Mouse (Mus musculus) erythroid progenitor cell, adult 5-6 weeks (primary cell): Measurements from ENCODE around the gene Man1a. TPM values are rescaled to one million over a fixed set of nuclear protein-coding genes. Genes with fewer than 3 reads are reported as not detected.

ENCODE experiments used
- ATAC-seq: replicated peaks from 2 replicates; pipeline ENCODE4 v1.8.0; 2016; ENCODE audit warnings: moderate number of reproducible peaks, mild to moderate bottlenecking, moderate TSS enrichment, inconsistent platforms; ENCODE audit not compliant: poor library complexity, low FRiP score, severe bottlenecking
- total RNA-seq, 2 experiments: library from RNA; stranded (forward) in 1 of 2; stranded (reverse) in 1 of 2; fragments of 150-400 nt in 1 of 2; fragments of 186-747, 209-891 nt in 1 of 2; gene quantifications; 2 replicates each; pipeline versions ENCODE4 v1.2.3 to v1.2.4; 2015 to 2017; ENCODE audit warnings: low replicate concordance in 2 of 2

Gene Man1a
- total RNA-seq, 2 experiments from 2014 or later = 92.8 to 121 TPM

GRCm38 (mm10) chr10:53936078-53936477, 140.3 kb downstream of the Man1a start:
- ATAC-seq = no peak

- no peak for ATAC-seq
Observed at GRCm38 (mm10) chr10:53929722-53930500, 146.5 kb downstream of the Man1a start.

- no peak for ATAC-seq
Observed at GRCm38 (mm10) chr10:53927904-53928303, 148.5 kb downstream of the Man1a start.

GRCm38 (mm10) chr10:53925456-53925855, 151.0 kb downstream of the Man1a start:
- ATAC-seq = no peak

GRCm38 (mm10) chr10:53922236-53922635, 154.2 kb downstream of the Man1a start:
- ATAC-seq = no peak

- no peak for ATAC-seq
Observed at GRCm38 (mm10) chr10:53917517-53917916, 158.9 kb downstream of the Man1a start.

- ATAC-seq = no peak
Observed at GRCm38 (mm10) chr10:53915719-53916118, 160.7 kb downstream of the Man1a start.

- no peak for ATAC-seq
Observed at GRCm38 (mm10) chr10:53914974-53915609, 161.3 kb downstream of the Man1a start.

- ATAC-seq = no peak
Observed at GRCm38 (mm10) chr10:53913546-53914312, 162.7 kb downstream of the Man1a start.

- no peak for ATAC-seq
Observed at GRCm38 (mm10) chr10:53889512-53889911, 186.9 kb downstream of the Man1a start.

- ATAC-seq = peak; percentile 96
Observed at GRCm38 (mm10) chr10:53888382-53889110, 187.9 kb downstream of the Man1a start.

GRCm38 (mm10) chr10:53886475-53886874, 189.9 kb downstream of the Man1a start:
- ATAC-seq = no peak

- no peak for ATAC-seq
Observed at GRCm38 (mm10) chr10:53881310-53881709, 195.1 kb downstream of the Man1a start.

- ATAC-seq = no peak
Observed at GRCm38 (mm10) chr10:53875896-53876295, 200.5 kb downstream of the Man1a start.

- no peak for ATAC-seq
Observed at GRCm38 (mm10) chr10:53874191-53874590, 202.2 kb downstream of the Man1a start.

GRCm38 (mm10) chr10:53863486-53864357, 212.7 kb downstream of the Man1a start:
- ATAC-seq = no peak

- ATAC-seq = no peak
Observed at GRCm38 (mm10) chr10:53859879-53860278, 216.5 kb downstream of the Man1a start.

GRCm38 (mm10) chr10:53859224-53859623, 217.2 kb downstream of the Man1a start:
- peak; percentile 59 for ATAC-seq
